Mouse (Mus musculus): ENCODE measurements at regions not wholly inside any gene's neighbourhood (a gene's known extent, or its start where the extent isn't known, plus 50 kb on each side); places are given as distances from the start of the nearest gene placed in this dataset.
A peak's percentile ranks its signal among the peaks of the same experiment; 100 is the strongest.

DNA sequence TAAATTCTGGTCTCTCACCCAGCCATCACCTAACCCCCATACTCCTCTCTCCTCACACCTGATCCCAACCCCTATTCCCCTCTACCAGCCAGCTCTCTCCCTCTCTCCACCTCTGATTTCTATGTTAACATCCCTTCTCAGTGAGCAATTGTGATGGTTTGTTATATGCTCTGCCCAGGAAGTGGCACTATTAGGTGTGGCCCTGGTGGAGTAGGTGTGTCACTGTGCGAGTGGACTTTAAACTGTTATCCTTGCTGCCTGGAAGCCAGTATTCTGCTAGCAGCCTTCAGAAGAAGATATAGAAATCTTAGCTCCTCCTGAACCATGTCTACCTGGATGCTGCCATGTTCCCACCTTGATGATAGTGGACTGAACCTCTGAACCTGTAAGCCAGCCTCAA lies 114.4 kb upstream of the Vegfc start:
- Histone ChIP-seq H3K9ac (no peak overlapping the region), H3K9me3 (no peaks in the 10 kb centered on the region), H3K27me3 (replicated peaks) (no peaks in the 10 kb centered on the region), H3K4me3 (no peak overlapping the region), H3K4me2 (replicated peaks) (no peak overlapping the region), H3K36me3 (no peaks in the 10 kb centered on the region), H3K4me1 (no peaks in the 10 kb centered on the region), H3K27ac (no peak overlapping the region)
- WGBS, result 92% methylated on average over 1 of the region's 1 CpGs
- ATAC-seq (ENCODE audit: low FRiP score, low read depth), result no peak

DNA sequence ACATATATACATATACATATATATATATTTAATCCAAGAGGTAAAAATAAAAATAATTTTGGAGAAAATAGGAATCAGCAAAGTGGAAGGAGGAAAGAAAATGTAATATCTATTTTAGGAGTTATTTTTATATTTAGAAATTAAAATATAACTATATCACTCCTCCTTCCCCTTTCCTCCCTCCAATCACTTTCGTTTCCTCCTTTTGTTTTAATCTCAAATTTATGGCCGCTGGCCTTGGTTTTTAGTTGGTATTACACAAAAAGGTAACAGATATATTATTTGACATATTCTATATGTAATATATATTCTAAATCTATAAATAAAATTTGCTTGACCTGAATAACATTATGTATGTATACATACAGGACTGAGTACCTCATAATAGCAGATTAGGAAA lies 93.1 kb upstream of the Vegfc start:
- 95% methylated on average over 2 of the region's 2 CpGs for WGBS
- H3K27me3 ChIP-seq (replicated peaks), result no peaks in the 10 kb centered on the region
- no peak overlapping the region for H3K27ac ChIP-seq
- H3K4me3 ChIP-seq, result no peak overlapping the region
- no peak for ATAC-seq (ENCODE audit: low FRiP score, low read depth)
- no peak overlapping the region for H3K4me2 ChIP-seq (replicated peaks)
- H3K36me3 ChIP-seq, result no peaks in the 10 kb centered on the region
- H3K9me3 ChIP-seq, result no peaks in the 10 kb centered on the region
- no peak overlapping the region for H3K9ac ChIP-seq
- no peaks in the 10 kb centered on the region for H3K4me1 ChIP-seq

DNA sequence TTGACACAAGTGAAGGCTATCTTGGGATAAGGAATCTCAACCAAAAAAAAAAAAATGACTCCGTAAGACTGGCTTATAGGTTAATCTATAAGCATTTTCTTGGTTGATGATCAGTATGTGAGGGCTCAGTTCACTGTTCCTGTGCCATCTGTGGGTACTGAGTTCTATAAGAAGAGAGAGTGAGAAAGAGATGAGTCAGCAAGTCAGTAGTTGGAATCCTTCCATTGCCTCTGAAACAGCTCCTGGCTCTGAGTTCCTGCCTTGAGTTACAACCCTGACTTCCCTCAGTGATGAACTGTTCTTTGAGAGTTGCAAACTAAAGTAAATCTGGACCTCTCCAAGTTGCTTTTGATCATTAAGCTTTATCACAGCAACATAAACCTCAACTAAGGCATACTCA lies 91.7 kb upstream of the Vegfc start:
- Histone ChIP-seq H3K4me3 (no peak overlapping the region), H3K4me2 (replicated peaks) (no peak overlapping the region), H3K4me1 (no peaks in the 10 kb centered on the region), H3K36me3 (no peaks in the 10 kb centered on the region), H3K27me3 (replicated peaks) (no peaks in the 10 kb centered on the region), H3K9ac (no peak overlapping the region), H3K27ac (no peak overlapping the region), H3K9me3 (no peaks in the 10 kb centered on the region)
- no peak for ATAC-seq (ENCODE audit: low FRiP score, low read depth)
- 100% methylated on average over 1 of the region's 1 CpGs for WGBS

DNA sequence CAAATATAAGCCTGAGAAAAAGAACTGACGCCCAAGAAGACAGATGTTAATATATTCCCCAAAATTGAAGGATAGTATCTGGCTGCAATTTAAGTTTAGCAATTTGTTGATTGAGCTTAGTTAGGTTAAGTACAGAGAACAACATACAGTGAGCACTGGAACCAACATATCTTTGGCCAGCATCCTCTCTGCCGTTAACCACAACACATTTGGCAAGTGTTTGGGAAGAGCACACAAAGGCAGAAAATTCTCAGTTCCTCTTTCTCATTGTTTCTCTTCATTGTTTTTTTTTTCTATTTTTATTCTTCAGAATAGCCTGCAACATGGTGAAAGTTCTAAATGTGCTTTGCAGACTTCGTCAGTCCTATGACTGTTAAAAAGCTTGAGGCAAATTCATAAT lies 83.2 kb upstream of the Vegfc start:
- Histone ChIP-seq H3K4me2 (replicated peaks) (no peak overlapping the region), H3K9ac (no peak overlapping the region), H3K27ac (no peak overlapping the region), H3K4me3 (no peak overlapping the region), H3K36me3 (no peaks in the 10 kb centered on the region), H3K27me3 (replicated peaks) (no peaks in the 10 kb centered on the region), H3K9me3 (no peaks in the 10 kb centered on the region), H3K4me1 (no peaks in the 10 kb centered on the region)
- ATAC-seq (ENCODE audit: low FRiP score, low read depth), result no peak
- WGBS, result 94% methylated on average over 3 of the region's 3 CpGs

DNA sequence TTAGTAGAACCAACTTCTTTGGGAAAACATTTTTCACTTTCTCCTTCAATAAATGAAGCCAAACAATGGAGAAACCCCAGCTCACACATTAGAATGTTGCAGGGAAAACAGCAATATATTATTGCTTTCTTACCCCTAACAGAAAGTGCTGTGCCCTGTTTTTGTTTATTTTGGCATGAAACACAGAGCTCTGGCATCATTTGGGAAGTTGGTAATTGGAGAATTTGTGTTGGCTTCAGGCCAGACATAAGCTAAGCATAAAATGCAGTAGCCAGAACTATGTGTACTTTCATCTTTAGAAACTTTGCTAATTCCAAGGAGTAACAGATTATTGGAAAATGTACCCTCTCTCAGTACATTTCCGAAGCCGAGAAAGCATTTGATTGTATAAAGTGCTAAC lies 79.9 kb upstream of the Vegfc start:
- H3K4me3 ChIP-seq, result no peak overlapping the region
- H3K27me3 ChIP-seq (replicated peaks), result no peaks in the 10 kb centered on the region
- H3K9ac ChIP-seq, result no peak overlapping the region
- H3K36me3 ChIP-seq, result no peaks in the 10 kb centered on the region
- no peak overlapping the region for H3K4me2 ChIP-seq (replicated peaks)
- H3K4me1 ChIP-seq, result no peaks in the 10 kb centered on the region
- WGBS, result 89% methylated on average over 2 of the region's 2 CpGs
- no peaks in the 10 kb centered on the region for H3K9me3 ChIP-seq
- H3K27ac ChIP-seq, result no peak overlapping the region
- no peak for ATAC-seq (ENCODE audit: low FRiP score, low read depth)

DNA sequence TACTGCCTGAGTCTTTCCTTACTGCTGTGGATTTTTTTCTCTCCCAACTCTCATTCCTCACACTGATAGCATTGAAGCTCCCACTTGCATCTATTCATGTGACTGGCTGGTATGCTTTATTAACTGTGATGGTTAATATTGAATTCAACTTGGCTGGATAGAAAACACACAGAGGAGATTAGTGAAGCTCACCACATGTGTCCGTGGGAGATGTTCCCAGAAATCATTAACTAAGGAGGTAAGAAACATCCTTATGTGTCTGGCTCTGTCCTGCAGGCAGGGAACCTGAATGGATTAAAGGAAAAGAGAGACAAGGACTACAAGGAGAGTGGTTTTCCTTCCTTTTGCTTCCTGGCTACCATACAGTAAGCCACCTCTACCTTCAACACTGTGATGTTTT lies 74.5 kb upstream of the Vegfc start:
- 76% methylated on average over 1 of the region's 1 CpGs for WGBS
- no peak overlapping the region for H3K27ac ChIP-seq
- H3K9ac ChIP-seq, result no peak overlapping the region
- no peaks in the 10 kb centered on the region for H3K4me1 ChIP-seq
- no peak for ATAC-seq (ENCODE audit: low FRiP score, low read depth)
- no peak overlapping the region for H3K4me2 ChIP-seq (replicated peaks)
- H3K27me3 ChIP-seq (replicated peaks), result no peaks in the 10 kb centered on the region
- H3K4me3 ChIP-seq, result no peak overlapping the region
- H3K9me3 ChIP-seq, result no peaks in the 10 kb centered on the region
- H3K36me3 ChIP-seq, result no peaks in the 10 kb centered on the region

DNA sequence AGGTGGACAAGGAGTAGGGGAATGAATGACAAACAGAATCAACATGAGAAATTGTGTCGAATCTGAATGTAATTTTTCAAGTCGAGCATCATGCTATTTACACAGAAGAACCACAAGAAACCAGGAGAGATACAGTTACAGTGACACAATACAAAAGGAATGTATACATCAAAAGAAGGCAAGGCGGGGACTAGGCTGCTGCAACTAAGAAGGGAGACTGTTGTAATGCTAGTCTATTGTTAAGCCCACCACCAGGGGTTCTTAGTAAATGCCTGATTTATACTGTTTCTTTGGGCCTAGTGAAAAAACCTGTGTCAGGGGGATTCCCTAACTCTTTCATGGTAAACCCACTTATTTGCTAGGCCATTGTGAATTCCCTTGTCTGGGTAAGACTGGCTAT lies 63.3 kb upstream of the Vegfc start:
- no peak overlapping the region for H3K27ac ChIP-seq
- no peak overlapping the region for H3K9ac ChIP-seq
- H3K36me3 ChIP-seq, result no peaks in the 10 kb centered on the region
- H3K4me3 ChIP-seq, result no peak overlapping the region
- H3K4me2 ChIP-seq (replicated peaks), result no peak overlapping the region
- 26% methylated on average over 3 of the region's 3 CpGs for WGBS
- H3K27me3 ChIP-seq (replicated peaks), result no peaks in the 10 kb centered on the region
- no peaks in the 10 kb centered on the region for H3K9me3 ChIP-seq
- peaks cover 3% of the 10 kb centered on the region; the same call in 1 of the 2 replicates for H3K4me1 ChIP-seq
- ATAC-seq (ENCODE audit: low FRiP score, low read depth), result no peak; the same call in 1 of the 2 replicates

DNA sequence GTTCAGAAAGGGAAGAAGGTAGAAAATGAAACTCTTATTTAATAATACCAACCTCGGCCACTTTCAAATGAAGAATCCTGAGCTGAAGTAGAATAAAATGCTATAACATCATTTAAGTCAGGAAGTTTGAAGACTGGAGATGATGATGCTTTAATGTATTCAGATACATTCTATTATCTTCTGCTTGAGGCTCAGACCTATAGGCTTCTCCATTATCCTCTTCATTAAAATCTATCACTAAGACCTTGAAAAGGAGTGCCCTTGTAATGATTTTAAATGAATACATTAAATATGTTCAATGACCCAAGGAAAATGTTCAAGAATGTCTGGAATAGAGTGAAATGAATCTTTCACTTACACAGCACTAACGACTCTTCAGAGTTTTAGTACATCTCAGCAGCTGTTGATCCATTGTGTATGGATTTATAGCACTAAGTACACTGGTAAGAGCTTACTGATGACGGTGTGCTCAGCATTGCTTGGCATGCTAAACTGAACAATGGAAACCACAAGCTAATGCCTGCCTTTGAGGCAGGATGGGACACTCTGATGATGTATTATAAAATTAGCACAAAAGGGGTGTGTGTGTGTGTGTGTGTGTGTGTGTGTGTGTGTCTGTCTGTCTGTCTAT lies 58.8 kb upstream of the Vegfc start:
- Histone ChIP-seq H3K4me3 (no peak overlapping the region), H3K9me3 (no peaks in the 10 kb centered on the region), H3K27me3 (replicated peaks) (no peaks in the 10 kb centered on the region), H3K9ac (no peak overlapping the region), H3K4me1 (peaks cover 3% of the 10 kb centered on the region; the same call in 1 of the 2 replicates), H3K36me3 (no peaks in the 10 kb centered on the region), H3K27ac (no peak overlapping the region), H3K4me2 (replicated peaks) (no peak overlapping the region)
- ATAC-seq (ENCODE audit: low FRiP score, low read depth), result peak; percentile 81
- 31% methylated on average over 3 of the region's 3 CpGs for WGBS
